Mouse (Mus musculus) intestine, embryonic 16.5 days (tissue): ENCODE results near the gene Vangl1. TPM values are rescaled to one million over a fixed set of nuclear protein-coding genes. Genes with fewer than 3 reads are reported as not detected.
A peak's percentile ranks its signal among the peaks of the same experiment; 100 is the strongest.

Source experiments
- ATAC-seq: fragments of 200-750 bp; cut with Nextera tagmentation; 2 replicates; pipeline ENCODE4 v1.8.0; 2017; ENCODE audit warnings: moderate TSS enrichment, moderate library complexity
- H3K27ac ChIP-seq: fragments of 300-500 bp; sonication (generic); 2 replicates; pipeline ENCODE4 v1.5.1; 2014; ENCODE audit warnings: mild to moderate bottlenecking, low read length
- H3K27me3 ChIP-seq: fragments of 300-500 bp; sonication (generic); replicated peaks from 2 replicates; pipeline ENCODE4 v1.6.1; 2014; ENCODE audit warnings: low read length, control low read depth, mixed read lengths; ENCODE audit not compliant: control insufficient read depth, insufficient read depth
- H3K36me3 ChIP-seq: fragments of 300-500 bp; sonication (generic); 2 replicates; pipeline ENCODE4 v1.6.1; 2014; ENCODE audit warnings: low read length, control low read depth; ENCODE audit not compliant: control insufficient read depth, insufficient read depth
- H3K4me1 ChIP-seq: fragments of 300-500 bp; sonication (generic); 2 replicates; pipeline ENCODE4 v1.6.1; 2014; ENCODE audit warnings: low read length, control low read depth, mixed read lengths; ENCODE audit not compliant: control insufficient read depth, insufficient read depth
- H3K4me2 ChIP-seq: fragments of 300-500 bp; sonication (generic); 2 replicates; pipeline ENCODE4 v1.6.1; 2014; ENCODE audit warnings: low read depth, low read length, control low read depth
- H3K4me3 ChIP-seq: fragments of 300-500 bp; sonication (generic); 2 replicates; pipeline ENCODE4 v1.5.1; 2014; ENCODE audit warnings: mild to moderate bottlenecking, low read length
- H3K9ac ChIP-seq: fragments of 300-500 bp; sonication (generic); 2 replicates; pipeline ENCODE4 v1.6.1; 2014; ENCODE audit warnings: low read depth, low read length
- H3K9me3 ChIP-seq: fragments of 300-500 bp; sonication (generic); 2 replicates; pipeline ENCODE4 v1.6.1; 2016; ENCODE audit warnings: low read length, control low read depth; ENCODE audit not compliant: control insufficient read depth
- WGBS: fragments of 180-500 bp; shearing (Covaris S2); extraction: QIAGEN DNeasy Blood & Tissue Kit; methylation state at CpG from one replicate; pipeline ENCODE4 v1.1.7; 2014; 5-methylcytosine and 5-hydroxymethylcytosine counted together
- polyA plus RNA-seq: library from polyadenylated mRNA; unstranded; fragments of >200 nt; fragmentation: Nextera tagmentation; extraction: Ambion mirVana; gene quantifications from 2 replicates; pipeline ENCODE4 v1.2.1, GENCODE M21; 2015

Vangl1 gene
- polyA plus RNA-seq, 1 experiment from 2014 or later = 18.7 TPM

- no peaks in the 10 kb centered on the region for H3K9me3 ChIP-seq
- WGBS = 83% methylated on average over 7 of the region's 7 CpGs
- ATAC-seq = no peak
- H3K4me1 ChIP-seq = peaks cover 16% of the 10 kb centered on the region
- no peaks in the 10 kb centered on the region for H3K27me3 ChIP-seq
- no peak overlapping the region for H3K9ac ChIP-seq
- no peak overlapping the region for H3K4me2 ChIP-seq
- H3K4me3 ChIP-seq = no peak overlapping the region
- H3K36me3 ChIP-seq = peaks cover 17% of the 10 kb centered on the region
- H3K27ac ChIP-seq = no peak overlapping the region
These were observed 50.4 kb downstream of the Vangl1 start for GRCm38 (mm10) chr3:102154107-102154506.

GRCm38 (mm10) chr3:102152872-102153271 lies 51.6 kb downstream of the Vangl1 start:
- H3K27ac ChIP-seq = peak overlapping the region; percentile 70
- 0 out of 2 replicates have a peak overlapping the region, but pooled peaks have one; percentile 11 for H3K4me2 ChIP-seq
- H3K9me3 ChIP-seq = no peaks in the 10 kb centered on the region
- ATAC-seq = peak; percentile 65
- 35% methylated on average over 4 of the region's 4 CpGs for WGBS
- peaks cover 8% of the 10 kb centered on the region for H3K36me3 ChIP-seq
- peak overlapping the region; percentile 6; the same call in 1 of the 2 replicates for H3K4me3 ChIP-seq
- no peaks in the 10 kb centered on the region for H3K27me3 ChIP-seq
- H3K4me1 ChIP-seq = peaks cover 17% of the 10 kb centered on the region
- peak overlapping the region; percentile 27; the same call in 1 of the 2 replicates for H3K9ac ChIP-seq

GRCm38 (mm10) chr3:102152471-102152870 lies 52.0 kb downstream of the Vangl1 start:
- peak overlapping the region; percentile 6 for H3K4me3 ChIP-seq
- H3K9ac ChIP-seq = peak overlapping the region; percentile 27; the same call in 1 of the 2 replicates
- peak overlapping the region; percentile 70 for H3K27ac ChIP-seq
- H3K36me3 ChIP-seq = peaks cover 6% of the 10 kb centered on the region
- ATAC-seq = peak; percentile 77
- H3K27me3 ChIP-seq = no peaks in the 10 kb centered on the region
- WGBS = 43% methylated on average over 4 of the region's 4 CpGs
- no peaks in the 10 kb centered on the region for H3K9me3 ChIP-seq
- 0 out of 2 replicates have a peak overlapping the region, but pooled peaks have one; percentile 11 for H3K4me2 ChIP-seq
- H3K4me1 ChIP-seq = peaks cover 17% of the 10 kb centered on the region

- H3K36me3 ChIP-seq = peaks cover 1% of the 10 kb centered on the region; the same call in 1 of the 2 replicates
- H3K27me3 ChIP-seq = no peaks in the 10 kb centered on the region
- peak overlapping the region; percentile 70 for H3K27ac ChIP-seq
- ATAC-seq = no peak; the same call in 1 of the 2 replicates
- H3K4me1 ChIP-seq = peaks cover 17% of the 10 kb centered on the region
- 65% methylated on average over 4 of the region's 4 CpGs for WGBS
- no peaks in the 10 kb centered on the region for H3K9me3 ChIP-seq
- H3K4me3 ChIP-seq = no peak overlapping the region; the same call in 1 of the 2 replicates
- no peak overlapping the region for H3K9ac ChIP-seq
- peak overlapping the region; percentile 11; the same call in 1 of the 2 replicates for H3K4me2 ChIP-seq
These were observed 52.6 kb downstream of the Vangl1 start for GRCm38 (mm10) chr3:102151850-102152249.

GRCm38 (mm10) chr3:102149941-102150340 lies 54.6 kb downstream of the Vangl1 start:
- H3K4me3 ChIP-seq = no peak overlapping the region
- H3K4me1 ChIP-seq = peaks cover 17% of the 10 kb centered on the region
- H3K4me2 ChIP-seq = no peak overlapping the region
- 31% methylated on average over 7 of the region's 7 CpGs for WGBS
- no peak overlapping the region for H3K9ac ChIP-seq
- no peaks in the 10 kb centered on the region for H3K27me3 ChIP-seq
- no peaks in the 10 kb centered on the region for H3K36me3 ChIP-seq
- H3K27ac ChIP-seq = no peak overlapping the region
- no peak for ATAC-seq
- no peaks in the 10 kb centered on the region for H3K9me3 ChIP-seq

- Histone ChIP-seq H3K4me2 (no peak overlapping the region), H3K9me3 (no peaks in the 10 kb centered on the region), H3K36me3 (no peaks in the 10 kb centered on the region), H3K27me3 (no peaks in the 10 kb centered on the region), H3K4me3 (no peak overlapping the region), H3K27ac (no peak overlapping the region), H3K9ac (no peak overlapping the region), H3K4me1 (peaks cover 10% of the 10 kb centered on the region)
- no peak for ATAC-seq
- 79% methylated on average over 4 of the region's 4 CpGs for WGBS
These were observed 57.3 kb downstream of the Vangl1 start for GRCm38 (mm10) chr3:102147189-102147588.

GRCm38 (mm10) chr3:102146428-102146827 lies 58.1 kb downstream of the Vangl1 start:
- H3K27ac ChIP-seq = no peak overlapping the region
- H3K9ac ChIP-seq = no peak overlapping the region
- H3K4me3 ChIP-seq = no peak overlapping the region
- WGBS = 82% methylated on average over 6 of the region's 6 CpGs
- no peaks in the 10 kb centered on the region for H3K27me3 ChIP-seq
- peaks cover 8% of the 10 kb centered on the region for H3K4me1 ChIP-seq
- no peak overlapping the region for H3K4me2 ChIP-seq
- ATAC-seq = no peak
- no peaks in the 10 kb centered on the region for H3K36me3 ChIP-seq
- no peaks in the 10 kb centered on the region for H3K9me3 ChIP-seq

- Histone ChIP-seq H3K4me3 (no peak overlapping the region), H3K27ac (no peak overlapping the region), H3K9ac (no peak overlapping the region), H3K27me3 (no peaks in the 10 kb centered on the region), H3K36me3 (no peaks in the 10 kb centered on the region), H3K4me1 (peaks cover 8% of the 10 kb centered on the region), H3K4me2 (no peak overlapping the region), H3K9me3 (no peaks in the 10 kb centered on the region)
- 68% methylated on average over 6 of the region's 6 CpGs for WGBS
- no peak for ATAC-seq
These were observed 58.7 kb downstream of the Vangl1 start for GRCm38 (mm10) chr3:102145645-102146386.

- H3K9ac ChIP-seq = no peak overlapping the region
- no peaks in the 10 kb centered on the region for H3K36me3 ChIP-seq
- H3K4me3 ChIP-seq = no peak overlapping the region
- H3K4me1 ChIP-seq = peaks cover 2% of the 10 kb centered on the region; the same call in 1 of the 2 replicates
- H3K9me3 ChIP-seq = no peaks in the 10 kb centered on the region
- H3K4me2 ChIP-seq = no peak overlapping the region
- 95% methylated on average over 4 of the region's 4 CpGs for WGBS
- peak; percentile 59; the same call in 1 of the 2 replicates for ATAC-seq
- H3K27ac ChIP-seq = no peak overlapping the region
- no peaks in the 10 kb centered on the region for H3K27me3 ChIP-seq
These were observed 60.1 kb downstream of the Vangl1 start for GRCm38 (mm10) chr3:102144401-102144800.
